Mouse (Mus musculus) kidney, postnatal 0 days (tissue): Measurements from ENCODE around the gene Ttn. TPM values are rescaled to one million over a fixed set of nuclear protein-coding genes. Genes with fewer than 3 reads are reported as not detected.

Experiments used
- ATAC-seq: fragments of 200-750 bp; cut with Nextera tagmentation; replicated peaks from 2 replicates; pipeline ENCODE4 v1.8.0; 2017; ENCODE audit warnings: low read depth, moderate number of reproducible peaks, moderate TSS enrichment, moderate library complexity; ENCODE audit not compliant: low FRiP score
- DNase-seq: peaks from one replicate; pipeline ENCODE4 v3.0.0-alpha.2; 2016; ENCODE audit warnings: low spot score
- H3K27ac ChIP-seq: fragments of 300-500 bp; sonication (generic); 2 replicates; pipeline ENCODE4 v1.5.1; 2014; ENCODE audit warnings: mild to moderate bottlenecking
- H3K27me3 ChIP-seq: fragments of 300-500 bp; sonication (generic); 2 replicates; pipeline ENCODE4 v1.6.1; 2014; ENCODE audit warnings: low read length, mixed read lengths; ENCODE audit not compliant: insufficient read depth
- H3K36me3 ChIP-seq: fragments of 300-500 bp; sonication (generic); 2 replicates; pipeline ENCODE4 v1.6.1; 2014; ENCODE audit warnings: low read length, mixed read lengths; ENCODE audit not compliant: insufficient read depth
- H3K4me1 ChIP-seq: fragments of 300-500 bp; sonication (generic); replicated peaks from 2 replicates; pipeline ENCODE4 v1.6.1; 2014; ENCODE audit warnings: antibody characterized with exemption, low read length, mixed read lengths; ENCODE audit not compliant: insufficient read depth
- H3K4me2 ChIP-seq: fragments of 300-500 bp; sonication (generic); 2 replicates; pipeline ENCODE4 v1.6.1; 2014; ENCODE audit warnings: mild to moderate bottlenecking, low read length, moderate library complexity, mixed read lengths
- H3K4me3 ChIP-seq: fragments of 300-500 bp; sonication (generic); replicated peaks from 2 replicates; pipeline ENCODE4 v1.5.1; 2014; ENCODE audit warnings: low read depth, low read length
- H3K9ac ChIP-seq: fragments of 300-500 bp; sonication (generic); 2 replicates; pipeline ENCODE4 v1.6.1; 2014; ENCODE audit warnings: low read depth, low read length
- H3K9me3 ChIP-seq: fragments of 300-500 bp; sonication (generic); replicated peaks from 2 replicates; pipeline ENCODE4 v1.6.1; 2016; ENCODE audit warnings: low read length, inconsistent platforms, mixed read lengths
- CTCF ChIP-seq: IDR thresholded peaks from 2 replicates; pipeline ENCODE4 v1.5.1; 2016; ENCODE audit warnings: antibody characterized with exemption, low read depth, mild to moderate bottlenecking, moderate library complexity
- WGBS: fragments of 180-500 bp; shearing (Covaris S2); extraction: QIAGEN DNeasy Blood & Tissue Kit; methylation state at CpG from one replicate; pipeline ENCODE4 v1.1.7; 2014; 5-methylcytosine and 5-hydroxymethylcytosine counted together
- polyA plus RNA-seq: library from polyadenylated mRNA; unstranded; fragments of >200 nt; fragmentation: Nextera tagmentation; extraction: Ambion mirVana; gene quantifications from 2 replicates; pipeline ENCODE4 v1.2.1, GENCODE M21; 2015

Gene Ttn
- polyA plus RNA-seq, 1 experiment from 2014 or later, result 0.14 TPM

GRCm38 (mm10) chr2:76875587-76875986 lies 106.8 kb downstream of the Ttn start:
- 92% methylated on average over 12 of the region's 12 CpGs for WGBS

DNA sequence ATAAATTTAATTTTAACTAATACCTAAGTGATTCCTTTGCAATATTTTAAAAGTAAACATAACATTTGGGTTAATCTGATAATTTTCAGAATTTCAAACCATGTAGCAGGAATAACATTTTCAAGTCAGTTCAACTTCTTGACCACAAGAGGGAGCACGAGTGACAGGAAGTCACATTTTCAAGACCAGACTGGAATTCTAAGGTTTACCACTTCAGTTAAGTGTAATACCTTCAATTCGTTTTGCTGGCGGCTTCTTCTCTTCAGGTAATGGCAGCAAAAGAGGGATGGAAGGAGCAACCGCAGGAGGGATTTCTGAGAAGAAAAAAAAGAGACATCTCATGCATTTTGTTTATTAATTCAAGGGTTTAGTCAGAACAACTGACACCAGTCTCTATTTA lies 115.4 kb downstream of the Ttn start:
- no peak overlapping the region for H3K4me2 ChIP-seq
- H3K27ac ChIP-seq, result no peak overlapping the region
- no peaks in the 10 kb centered on the region for H3K36me3 ChIP-seq
- no peaks in the 10 kb centered on the region for H3K27me3 ChIP-seq
- TF ChIP-seq CTCF, result peak; percentile 82
- no peaks in the 10 kb centered on the region for H3K9me3 ChIP-seq
- no peaks in the 10 kb centered on the region for H3K4me1 ChIP-seq
- no peak overlapping the region for H3K4me3 ChIP-seq
- DNase-seq (peak; percentile 81), ATAC-seq (no peak)
- WGBS, result 22% methylated on average over 4 of the region's 4 CpGs
- no peak overlapping the region for H3K9ac ChIP-seq

More at GRCm38 (mm10) chr2:76875587-76875986, 106.8 kb downstream of the Ttn start:
- Histone ChIP-seq H3K9ac (no peak overlapping the region), H3K36me3 (no peaks in the 10 kb centered on the region), H3K9me3 (no peaks in the 10 kb centered on the region), H3K4me1 (no peaks in the 10 kb centered on the region), H3K27me3 (no peaks in the 10 kb centered on the region), H3K27ac (no peak overlapping the region), H3K4me2 (no peak overlapping the region), H3K4me3 (no peak overlapping the region)
- no peak for DNase-seq
- TF ChIP-seq CTCF, result no peak
- ATAC-seq, result no peak

GRCm38 (mm10) chr2:76865497-76865896 lies 116.8 kb downstream of the Ttn start:
- H3K9ac ChIP-seq, result no peak overlapping the region
- no peak overlapping the region for H3K27ac ChIP-seq
- no peaks in the 10 kb centered on the region for H3K36me3 ChIP-seq
- no peaks in the 10 kb centered on the region for H3K27me3 ChIP-seq
- H3K4me2 ChIP-seq, result no peak overlapping the region
- DNase-seq, result no peak
- WGBS, result 78% methylated on average over 2 of the region's 2 CpGs
- TF ChIP-seq CTCF, result no peak
- no peaks in the 10 kb centered on the region for H3K4me1 ChIP-seq
- ATAC-seq, result no peak
- no peaks in the 10 kb centered on the region for H3K9me3 ChIP-seq
- H3K4me3 ChIP-seq, result no peak overlapping the region

- Histone ChIP-seq H3K9ac (no peak overlapping the region), H3K9me3 (no peaks in the 10 kb centered on the region), H3K4me2 (no peak overlapping the region), H3K27ac (no peak overlapping the region), H3K4me1 (no peaks in the 10 kb centered on the region), H3K27me3 (no peaks in the 10 kb centered on the region), H3K36me3 (no peaks in the 10 kb centered on the region), H3K4me3 (no peak overlapping the region)
- ATAC-seq (no peak), DNase-seq (no peak)
- TF ChIP-seq CTCF, result no peak
Measured at GRCm38 (mm10) chr2:76861327-76861726, 121.0 kb downstream of the Ttn start.

- no peak overlapping the region for H3K4me2 ChIP-seq
- no peak overlapping the region for H3K4me3 ChIP-seq
- H3K4me1 ChIP-seq, result no peaks in the 10 kb centered on the region
- DNase-seq, result no peak
- 87% methylated on average over 4 of the region's 4 CpGs for WGBS
- H3K36me3 ChIP-seq, result no peaks in the 10 kb centered on the region
- no peak overlapping the region for H3K9ac ChIP-seq
- no peak overlapping the region for H3K27ac ChIP-seq
- H3K9me3 ChIP-seq, result no peaks in the 10 kb centered on the region
- no peaks in the 10 kb centered on the region for H3K27me3 ChIP-seq
- TF ChIP-seq CTCF, result no peak
- no peak for ATAC-seq
Measured at GRCm38 (mm10) chr2:76850066-76850465, 132.3 kb downstream of the Ttn start.

- Histone ChIP-seq H3K9me3 (no peaks in the 10 kb centered on the region), H3K4me3 (no peak overlapping the region), H3K27ac (no peak overlapping the region), H3K36me3 (no peaks in the 10 kb centered on the region), H3K27me3 (no peaks in the 10 kb centered on the region), H3K9ac (no peak overlapping the region), H3K4me1 (no peaks in the 10 kb centered on the region), H3K4me2 (no peak overlapping the region)
- no peak for DNase-seq
- whole genome bisulfite sequencing, result 65% methylated on average over 1 of the region's 1 CpGs
- no peak for ATAC-seq
- peak; percentile 36 for TF ChIP-seq CTCF
Measured at GRCm38 (mm10) chr2:76843162-76843561, 139.2 kb downstream of the Ttn start.

GRCm38 (mm10) chr2:76820472-76820871 lies 161.9 kb downstream of the Ttn start:
- DNase-seq (no peak), ATAC-seq (no peak)
- Histone ChIP-seq H3K27ac (no peak overlapping the region), H3K9ac (no peak overlapping the region), H3K36me3 (no peaks in the 10 kb centered on the region), H3K9me3 (no peaks in the 10 kb centered on the region), H3K4me2 (no peak overlapping the region), H3K4me1 (no peaks in the 10 kb centered on the region), H3K27me3 (no peaks in the 10 kb centered on the region), H3K4me3 (no peak overlapping the region)
- no peak for TF ChIP-seq CTCF
